Mouse (Mus musculus) embryonic facial prominence, embryonic 14.5 days (tissue): ENCODE measurements at regions not wholly inside any gene's neighbourhood (a gene's known extent, or its start where the extent isn't known, plus 50 kb on each side); places are given as distances from the start of the nearest gene placed in this dataset.

Experiments
- ATAC-seq: fragments of 200-750 bp; cut with Nextera tagmentation; 2 replicates; pipeline ENCODE4 v1.8.0; 2017; ENCODE audit warnings: low read depth, moderate number of reproducible peaks, moderate TSS enrichment
- DNase-seq: peaks from one replicate; pipeline ENCODE4 v3.0.0-alpha.2; 2015; ENCODE audit warnings: low spot score
- H3K27ac ChIP-seq: fragments of 300-500 bp; sonication (generic); replicated peaks from 2 replicates; pipeline ENCODE4 v1.5.1; 2014; ENCODE audit warnings: low read depth, mild to moderate bottlenecking, low read length, moderate library complexity
- H3K27me3 ChIP-seq: fragments of 300-500 bp; sonication (generic); replicated peaks from 2 replicates; pipeline ENCODE4 v1.6.1; 2014; ENCODE audit warnings: low read length; ENCODE audit not compliant: control insufficient read depth, insufficient read depth
- H3K36me3 ChIP-seq: fragments of 300-500 bp; sonication (generic); 2 replicates; pipeline ENCODE4 v1.6.1; 2014; ENCODE audit warnings: low read length, mixed read lengths; ENCODE audit not compliant: control insufficient read depth, insufficient read depth
- H3K4me1 ChIP-seq: fragments of 300-500 bp; sonication (generic); 2 replicates; pipeline ENCODE4 v1.6.1; 2014; ENCODE audit warnings: antibody characterized with exemption, low read length; ENCODE audit not compliant: control insufficient read depth, insufficient read depth
- H3K4me2 ChIP-seq: fragments of 300-500 bp; sonication (generic); 2 replicates; pipeline ENCODE4 v1.6.1; 2014; ENCODE audit warnings: low read depth, mild to moderate bottlenecking, low read length, moderate library complexity, mixed read lengths
- H3K4me3 ChIP-seq: fragments of 300-500 bp; sonication (generic); 2 replicates; pipeline ENCODE4 v1.5.1; 2014; ENCODE audit warnings: low read depth, mild to moderate bottlenecking, low read length
- H3K9ac ChIP-seq: fragments of 300-500 bp; sonication (generic); 2 replicates; pipeline ENCODE4 v1.6.1; 2014; ENCODE audit warnings: low read depth, mild to moderate bottlenecking, low read length, moderate library complexity, mixed read lengths
- H3K9me3 ChIP-seq: fragments of 300-500 bp; sonication (generic); 2 replicates; pipeline ENCODE4 v1.6.1; 2016; ENCODE audit warnings: low read length; ENCODE audit not compliant: control insufficient read depth
- WGBS: fragments of 180-500 bp; shearing (Covaris S2); extraction: QIAGEN DNeasy Blood & Tissue Kit; methylation state at CpG from one replicate; pipeline ENCODE4 v1.1.7; 2014; 5-methylcytosine and 5-hydroxymethylcytosine counted together

GRCm38 (mm10) chr11:45491021-45491967 is 360.6 kb upstream of the Clint1 start:
- Histone ChIP-seq H3K9ac (no peak overlapping the region), H3K4me2 (no peak overlapping the region), H3K4me3 (no peak overlapping the region), H3K36me3 (no peaks in the 10 kb centered on the region), H3K4me1 (peaks cover 5% of the 10 kb centered on the region; the same call in 1 of the 2 replicates), H3K27ac (no peak overlapping the region), H3K9me3 (no peaks in the 10 kb centered on the region), H3K27me3 (no peaks in the 10 kb centered on the region)
- ATAC-seq (no peak), DNase-seq (no peak)
- 63% methylated on average over 18 of the region's 20 CpGs for WGBS

GRCm38 (mm10) chr11:45495246-45495645 is 356.6 kb upstream of the Clint1 start:
- Histone ChIP-seq H3K36me3 (no peaks in the 10 kb centered on the region), H3K27me3 (no peaks in the 10 kb centered on the region), H3K4me3 (no peak overlapping the region), H3K4me1 (peaks cover 5% of the 10 kb centered on the region; the same call in 1 of the 2 replicates), H3K27ac (no peak overlapping the region), H3K9me3 (no peaks in the 10 kb centered on the region), H3K4me2 (no peak overlapping the region), H3K9ac (no peak overlapping the region)
- WGBS = 18% methylated on average over 1 of the region's 1 CpGs
- DNase-seq (no peak), ATAC-seq (no peak)

- 31% methylated on average over 4 of the region's 4 CpGs for WGBS
- no peaks in the 10 kb centered on the region for H3K27me3 ChIP-seq
- H3K27ac ChIP-seq = no peak overlapping the region
- no peak overlapping the region for H3K4me3 ChIP-seq
- ATAC-seq (peak; percentile 37; the same call in 1 of the 2 replicates), DNase-seq (peak; percentile 73)
- H3K4me2 ChIP-seq = no peak overlapping the region
- H3K4me1 ChIP-seq = peaks cover 4% of the 10 kb centered on the region; the same call in 1 of the 2 replicates
- no peaks in the 10 kb centered on the region for H3K36me3 ChIP-seq
- peaks cover 5% of the 10 kb centered on the region; the same call in 1 of the 2 replicates for H3K9me3 ChIP-seq
- H3K9ac ChIP-seq = no peak overlapping the region
Observed at GRCm38 (mm10) chr11:45508566-45508965, 343.3 kb upstream of the Clint1 start.

- Histone ChIP-seq H3K9ac (no peak overlapping the region), H3K9me3 (peaks cover 5% of the 10 kb centered on the region; the same call in 1 of the 2 replicates), H3K4me2 (no peak overlapping the region), H3K27ac (no peak overlapping the region), H3K4me1 (peaks cover 4% of the 10 kb centered on the region; the same call in 1 of the 2 replicates), H3K27me3 (no peaks in the 10 kb centered on the region), H3K36me3 (no peaks in the 10 kb centered on the region), H3K4me3 (no peak overlapping the region)
- WGBS = 27% methylated on average over 2 of the region's 2 CpGs
- ATAC-seq (no peak), DNase-seq (no peak)
Observed at GRCm38 (mm10) chr11:45509278-45509677, 342.6 kb upstream of the Clint1 start.

GRCm38 (mm10) chr11:45514415-45515271 is 337.2 kb upstream of the Clint1 start:
- no peak overlapping the region for H3K4me3 ChIP-seq
- 51% methylated on average over 10 of the region's 10 CpGs for WGBS
- H3K4me2 ChIP-seq = no peak overlapping the region
- no peak for ATAC-seq
- peaks cover 5% of the 10 kb centered on the region; the same call in 1 of the 2 replicates for H3K9me3 ChIP-seq
- H3K9ac ChIP-seq = no peak overlapping the region
- DNase-seq = peak; percentile 77
- no peaks in the 10 kb centered on the region for H3K36me3 ChIP-seq
- no peaks in the 10 kb centered on the region for H3K27me3 ChIP-seq
- H3K27ac ChIP-seq = no peak overlapping the region
- peaks cover 4% of the 10 kb centered on the region; the same call in 1 of the 2 replicates for H3K4me1 ChIP-seq

GRCm38 (mm10) chr11:45524720-45525119 is 327.1 kb upstream of the Clint1 start:
- peaks cover 8% of the 10 kb centered on the region; the same call in 1 of the 2 replicates for H3K4me1 ChIP-seq
- no peaks in the 10 kb centered on the region for H3K9me3 ChIP-seq
- peak overlapping the region; percentile 21; the same call in 1 of the 2 replicates for H3K27ac ChIP-seq
- H3K27me3 ChIP-seq = no peaks in the 10 kb centered on the region
- no peaks in the 10 kb centered on the region for H3K36me3 ChIP-seq
- no peak overlapping the region for H3K4me3 ChIP-seq
- no peak overlapping the region for H3K4me2 ChIP-seq
- H3K9ac ChIP-seq = no peak overlapping the region
- WGBS = 38% methylated on average over 6 of the region's 6 CpGs
- no peak for DNase-seq
- no peak for ATAC-seq

GRCm38 (mm10) chr11:45531044-45531626 is 320.7 kb upstream of the Clint1 start:
- no peak overlapping the region for H3K27ac ChIP-seq
- no peaks in the 10 kb centered on the region for H3K27me3 ChIP-seq
- DNase-seq = no peak
- no peak overlapping the region for H3K9ac ChIP-seq
- H3K36me3 ChIP-seq = no peaks in the 10 kb centered on the region
- no peak for ATAC-seq
- H3K4me1 ChIP-seq = peaks cover 5% of the 10 kb centered on the region; the same call in 1 of the 2 replicates
- WGBS = 91% methylated on average over 9 of the region's 9 CpGs
- H3K9me3 ChIP-seq = no peaks in the 10 kb centered on the region
- H3K4me3 ChIP-seq = no peak overlapping the region
- H3K4me2 ChIP-seq = no peak overlapping the region

GRCm38 (mm10) chr11:45533402-45534056 is 318.3 kb upstream of the Clint1 start:
- no peaks in the 10 kb centered on the region for H3K9me3 ChIP-seq
- H3K27ac ChIP-seq = no peak overlapping the region
- ATAC-seq (no peak), DNase-seq (no peak)
- H3K27me3 ChIP-seq = no peaks in the 10 kb centered on the region
- H3K4me1 ChIP-seq = peaks cover 9% of the 10 kb centered on the region; the same call in 1 of the 2 replicates
- 55% methylated on average over 7 of the region's 7 CpGs for WGBS
- no peaks in the 10 kb centered on the region for H3K36me3 ChIP-seq
- H3K4me3 ChIP-seq = no peak overlapping the region
- H3K4me2 ChIP-seq = no peak overlapping the region
- H3K9ac ChIP-seq = no peak overlapping the region
